Mouse (Mus musculus) heart, adult 8-10 months (tissue): ENCODE data around the gene Olfr834. TPM values are rescaled to one million over a fixed set of nuclear protein-coding genes. Genes with fewer than 3 reads are reported as not detected.

ENCODE experiments used
- DNase-seq: peaks from one replicate; pipeline ENCODE4 v3.0.0; 2022; ENCODE audit warnings: low spot score
- total RNA-seq, 4 experiments: library from RNA; stranded (reverse); gene quantifications; 2 replicates each; pipeline ENCODE4 v1.2.4; 2022

Gene Olfr834
- not detected for total RNA-seq

GRCm38 (mm10) chr9:18987690-18988089 lies at the start of gene Olfr834:
Gene Olfr834 (plus strand): TSS chr9:18987990.
- no peak for DNase-seq

GRCm38 (mm10) chr9:18962021-18962420 lies 25.8 kb upstream of the Olfr834 start:
- DNase-seq = no peak

DNA sequence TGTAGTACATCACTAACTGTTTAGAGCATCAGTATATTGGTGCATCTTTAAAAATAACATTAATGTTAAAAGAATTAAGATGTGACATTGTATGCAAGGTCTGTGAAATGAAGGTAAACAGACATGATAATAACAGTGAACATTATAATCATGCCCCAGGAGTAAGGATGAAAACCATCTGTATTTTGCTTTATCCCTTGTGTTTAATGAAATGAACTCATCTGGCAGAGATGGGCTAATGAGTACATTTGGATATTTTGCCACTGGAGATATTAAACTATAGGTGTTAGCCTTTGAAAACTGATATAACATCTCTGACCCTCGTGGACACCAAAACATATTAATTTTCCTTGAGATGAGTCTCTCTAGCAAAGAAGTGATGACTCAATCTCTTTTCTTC lies 44.6 kb downstream of the Olfr834 start, which contains the start of gene Olfr835:
Gene Olfr835 (plus strand): TSS at position 301 of the 400 bp plus-strand sequence.
- no peak for DNase-seq

Other genes with a start within 250 kb of the Olfr834 start
- not detected for gene Olfr24, start 224.0 kb upstream of the Olfr834 start, total RNA-seq
- not detected for gene Olfr828, start 168.5 kb upstream of the Olfr834 start, total RNA-seq
- gene Olfr829, start 133.1 kb upstream of the Olfr834 start, total RNA-seq = not detected
- not detected for gene Olfr830, start 113.3 kb upstream of the Olfr834 start, total RNA-seq
- not detected for gene Olfr832, start 50.9 kb upstream of the Olfr834 start, total RNA-seq
- not detected for gene Olfr835, start 44.7 kb downstream of the Olfr834 start, total RNA-seq
- not detected for gene Olfr836, start 132.4 kb downstream of the Olfr834 start, total RNA-seq
- not detected for gene Olfr837, start 148.3 kb downstream of the Olfr834 start, total RNA-seq
- gene Olfr839-ps1, start 189.3 kb downstream of the Olfr834 start, total RNA-seq = not detected